Mouse (Mus musculus) stomach, embryonic 14.5 days (tissue): Measurements from ENCODE around the gene Fmnl3. TPM values are rescaled to one million over a fixed set of nuclear protein-coding genes. Genes with fewer than 3 reads are reported as not detected.
"Not testable (repeated sequence)": the region's sequence is repeated elsewhere in the genome, so short reads cannot be mapped to it uniquely, and the experiment has no call there.

Experiments used
- ATAC-seq: fragments of 200-750 bp; cut with Nextera tagmentation; 2 replicates; pipeline ENCODE4 v1.8.0; 2017; ENCODE audit warnings: low read depth, moderate TSS enrichment; ENCODE audit not compliant: insufficient number of reproducible peaks, insufficient read depth, low FRiP score
- H3K27ac ChIP-seq: fragments of 300-500 bp; sonication (generic); 2 replicates; pipeline ENCODE4 v1.5.1; 2014; ENCODE audit warnings: mild to moderate bottlenecking, low read length, moderate library complexity, mixed read lengths
- H3K27me3 ChIP-seq: fragments of 300-500 bp; sonication (generic); 2 replicates; pipeline ENCODE4 v1.6.1; 2014; ENCODE audit warnings: low read length, control low read depth, mixed read lengths; ENCODE audit not compliant: control insufficient read depth, insufficient read depth
- H3K36me3 ChIP-seq: fragments of 300-500 bp; sonication (generic); 2 replicates; pipeline ENCODE4 v1.6.1; 2014; ENCODE audit warnings: mild to moderate bottlenecking, control low read depth, low read length, moderate library complexity, mixed read lengths; ENCODE audit not compliant: control insufficient read depth, insufficient read depth
- H3K4me1 ChIP-seq: fragments of 300-500 bp; sonication (generic); 2 replicates; pipeline ENCODE4 v1.6.1; 2014; ENCODE audit warnings: low read length, control low read depth, mixed read lengths; ENCODE audit not compliant: control insufficient read depth, insufficient read depth
- H3K4me2 ChIP-seq: fragments of 300-500 bp; sonication (generic); replicated peaks from 2 replicates; pipeline ENCODE4 v1.6.1; 2014; ENCODE audit warnings: low read depth, low read length, control low read depth
- H3K4me3 ChIP-seq: fragments of 300-500 bp; sonication (generic); 2 replicates; pipeline ENCODE4 v1.5.1; 2014; ENCODE audit warnings: low read depth, low read length, control low read depth
- H3K9ac ChIP-seq: fragments of 300-500 bp; sonication (generic); replicated peaks from 2 replicates; pipeline ENCODE4 v1.6.1; 2014; ENCODE audit warnings: low read depth, mild to moderate bottlenecking, control low read depth, low read length, moderate library complexity, mixed read lengths
- H3K9me3 ChIP-seq: fragments of 300-500 bp; sonication (generic); 2 replicates; pipeline ENCODE4 v1.6.1; 2016; ENCODE audit warnings: low read depth, low read length, control low read depth; ENCODE audit not compliant: control insufficient read depth
- WGBS: fragments of 180-500 bp; shearing (Covaris S2); extraction: QIAGEN DNeasy Blood & Tissue Kit; methylation state at CpG from one replicate; pipeline ENCODE4 v1.1.7; 2014; 5-methylcytosine and 5-hydroxymethylcytosine counted together
- polyA plus RNA-seq: library from polyadenylated mRNA; unstranded; fragments of >200 nt; fragmentation: Nextera tagmentation; extraction: Ambion mirVana; gene quantifications from 2 replicates; pipeline ENCODE4 v1.2.1, GENCODE M21; 2014

The Fmnl3 gene
- polyA plus RNA-seq, 1 experiment from 2014 or later, result 23.1 TPM

DNA sequence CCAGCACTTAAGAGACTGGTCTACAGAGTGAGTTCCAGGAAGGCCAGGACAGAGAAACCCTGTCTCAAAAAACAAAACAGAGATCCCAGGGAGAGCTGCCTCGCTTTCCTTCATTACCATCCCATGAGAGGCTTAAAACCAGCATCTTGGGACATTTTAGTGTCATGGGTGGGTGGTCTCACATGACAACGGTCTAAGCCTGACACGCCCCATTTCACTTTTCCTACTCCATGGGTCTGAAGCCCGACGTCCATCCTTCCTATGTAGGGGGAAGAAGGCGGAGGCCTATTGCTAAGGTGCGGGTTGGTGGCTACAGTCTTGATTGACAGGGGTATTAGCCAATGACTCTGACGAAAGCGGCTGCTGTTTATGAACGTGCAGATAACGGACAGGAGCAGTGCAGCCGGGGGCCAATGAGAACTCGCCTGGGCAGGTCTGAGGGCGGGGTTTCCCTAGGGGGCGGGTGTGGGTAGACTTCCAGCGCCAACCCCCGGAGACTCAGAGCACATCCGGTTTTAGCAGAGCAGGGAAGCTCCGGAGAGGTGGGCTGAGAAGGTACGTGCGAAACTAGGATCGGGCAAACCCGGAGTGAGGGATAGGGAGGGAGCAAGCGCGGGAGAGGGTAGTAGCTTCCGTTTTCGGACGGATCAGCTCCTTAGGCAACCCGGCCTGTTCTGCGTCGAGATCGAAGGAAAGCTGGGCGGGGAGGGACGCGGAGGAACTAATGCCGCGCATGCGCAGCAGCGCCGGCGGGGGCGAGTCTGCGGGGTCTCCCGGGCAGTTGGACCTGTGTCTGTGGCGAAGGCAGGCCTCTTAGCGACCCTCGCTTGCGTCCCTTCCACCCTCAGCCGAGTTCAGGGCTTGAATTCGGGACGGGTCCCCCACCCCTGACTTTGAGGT lies 22.5 kb upstream of the Fmnl3 start, which contains the start of gene Tmbim6:
Tmbim6 (plus strand) TSS at position 397 of the 900 bp plus-strand sequence.
- Histone ChIP-seq H3K4me3 (peak within 1 kb of the TSS; percentile 89), H3K36me3 (no peaks in the 10 kb centered on the region), H3K9ac (peak within 1 kb of the TSS; percentile 85), H3K9me3 (no peaks in the 10 kb centered on the region), H3K4me2 (peak within 1 kb of the TSS; percentile 72), H3K4me1 (peaks cover 33% of the 10 kb centered on the region), H3K27ac (peak within 1 kb of the TSS; percentile 91), H3K27me3 (no peaks in the 10 kb centered on the region)
- peak; percentile 99 for ATAC-seq
- WGBS, result under 1% methylated on average over 51 of the region's 51 CpGs

DNA sequence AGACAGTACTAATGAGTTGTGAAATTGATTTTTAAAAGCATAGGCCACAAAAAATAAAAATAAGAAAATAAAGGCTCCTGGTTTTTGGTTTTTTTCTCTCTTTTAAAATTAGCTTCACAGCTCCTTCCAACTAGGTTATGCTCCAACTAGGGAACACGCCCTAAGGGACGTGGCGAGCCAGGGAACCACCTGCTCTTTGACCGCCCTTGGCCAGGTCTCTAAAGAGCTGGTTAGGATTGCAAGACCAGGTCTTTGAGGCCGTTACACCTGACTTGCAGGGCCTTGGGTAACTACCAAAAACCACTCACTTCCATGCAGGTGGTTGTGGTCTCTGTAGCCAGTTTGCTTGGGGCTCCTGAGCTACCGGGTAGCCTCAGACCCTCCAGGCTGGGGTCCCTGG lies 21.7 kb upstream of the Fmnl3 start:
- H3K9me3 ChIP-seq, result no peaks in the 10 kb centered on the region
- H3K4me3 ChIP-seq, result peak overlapping the region; percentile 89
- no peaks in the 10 kb centered on the region for H3K36me3 ChIP-seq
- peak overlapping the region; percentile 72 for H3K4me2 ChIP-seq
- H3K9ac ChIP-seq, result no peak overlapping the region; the same call in 1 of the 2 replicates
- WGBS, result 83% methylated on average over 6 of the region's 6 CpGs
- peaks cover 30% of the 10 kb centered on the region for H3K4me1 ChIP-seq
- ATAC-seq, result no peak
- H3K27ac ChIP-seq, result peak overlapping the region; percentile 0; the same call in 1 of the 2 replicates
- no peaks in the 10 kb centered on the region for H3K27me3 ChIP-seq

DNA sequence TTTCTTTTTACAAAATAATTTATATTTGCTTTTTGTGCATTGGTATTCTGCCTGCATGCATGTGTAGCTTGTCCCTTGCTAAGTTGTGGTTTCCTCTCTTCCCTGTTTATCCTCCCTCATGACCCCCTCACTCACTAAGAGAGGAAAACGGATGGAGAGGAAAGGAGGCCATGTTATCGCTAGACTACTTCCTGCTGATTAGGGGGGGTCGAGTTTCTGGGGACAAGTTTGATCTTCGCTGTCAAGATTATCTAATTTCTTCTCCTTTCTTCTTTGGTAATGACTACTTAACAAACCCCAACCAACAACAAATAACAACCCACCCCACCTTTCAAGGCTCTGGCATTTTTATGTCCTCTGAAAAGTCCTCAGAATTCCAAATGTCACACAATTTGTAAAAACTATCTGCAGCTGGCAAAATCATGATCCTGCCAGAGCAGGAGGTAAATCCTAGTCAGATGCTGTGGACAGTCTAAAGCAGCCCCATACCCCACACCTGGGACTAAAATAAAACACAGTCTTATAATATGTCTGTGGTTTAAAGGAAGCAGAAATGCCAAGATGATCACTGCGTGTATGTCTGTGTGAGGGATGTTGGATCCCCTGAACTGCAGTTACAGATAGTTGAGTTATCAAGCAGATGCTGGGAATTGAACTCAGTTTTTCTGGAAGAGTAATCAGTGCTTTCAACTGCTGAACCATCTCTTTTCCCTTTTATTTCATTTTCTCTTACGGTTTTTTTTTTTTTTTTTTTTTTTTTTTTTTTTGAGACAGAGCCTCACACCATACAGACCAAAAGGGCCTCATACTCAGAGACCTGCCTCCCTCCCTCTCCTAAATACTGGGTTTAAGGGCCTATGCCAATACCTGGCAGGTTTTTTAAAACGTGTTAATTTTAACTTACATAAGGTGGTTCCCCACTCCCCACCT lies 20.5 kb upstream of the Fmnl3 start:
- no peak overlapping the region for H3K27ac ChIP-seq
- H3K36me3 ChIP-seq, result no peaks in the 10 kb centered on the region
- no peak for ATAC-seq
- peaks cover 18% of the 10 kb centered on the region for H3K4me1 ChIP-seq
- H3K4me2 ChIP-seq, result no peak overlapping the region
- H3K4me3 ChIP-seq, result no peak overlapping the region
- H3K9me3 ChIP-seq, result no peaks in the 10 kb centered on the region
- no peaks in the 10 kb centered on the region for H3K27me3 ChIP-seq
- no peak overlapping the region for H3K9ac ChIP-seq
- WGBS, result 59% methylated on average over 7 of the region's 7 CpGs

DNA sequence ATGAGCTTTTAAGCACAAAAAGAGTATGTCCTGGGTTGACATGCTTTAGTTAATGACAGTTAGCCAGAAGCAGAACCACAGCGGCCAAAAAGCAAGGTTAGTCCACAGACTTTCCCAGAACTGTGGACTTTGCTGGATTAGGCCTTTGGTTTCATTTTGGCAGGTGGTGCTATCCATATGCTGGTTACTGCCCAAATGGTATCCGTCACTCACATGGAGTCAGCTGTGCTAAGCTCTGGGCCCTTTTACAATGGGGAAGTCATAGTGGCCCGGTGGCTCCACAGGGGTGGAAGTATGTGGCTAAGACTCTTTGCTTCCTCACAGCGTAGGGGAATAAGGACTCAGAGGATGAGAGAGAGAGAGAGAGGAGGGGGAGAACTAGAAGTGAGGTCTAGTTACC lies 17.7 kb upstream of the Fmnl3 start:
- H3K9ac ChIP-seq, result no peak overlapping the region
- ATAC-seq, result no peak
- H3K27ac ChIP-seq, result no peak overlapping the region
- WGBS, result 67% methylated on average over 4 of the region's 4 CpGs
- H3K4me3 ChIP-seq, result no peak overlapping the region
- no peaks in the 10 kb centered on the region for H3K9me3 ChIP-seq
- H3K27me3 ChIP-seq, result no peaks in the 10 kb centered on the region
- H3K36me3 ChIP-seq, result no peaks in the 10 kb centered on the region
- no peak overlapping the region for H3K4me2 ChIP-seq
- 0 out of 2 replicates have a peak, but pooled peaks cover 2% of the 10 kb centered on the region for H3K4me1 ChIP-seq

DNA sequence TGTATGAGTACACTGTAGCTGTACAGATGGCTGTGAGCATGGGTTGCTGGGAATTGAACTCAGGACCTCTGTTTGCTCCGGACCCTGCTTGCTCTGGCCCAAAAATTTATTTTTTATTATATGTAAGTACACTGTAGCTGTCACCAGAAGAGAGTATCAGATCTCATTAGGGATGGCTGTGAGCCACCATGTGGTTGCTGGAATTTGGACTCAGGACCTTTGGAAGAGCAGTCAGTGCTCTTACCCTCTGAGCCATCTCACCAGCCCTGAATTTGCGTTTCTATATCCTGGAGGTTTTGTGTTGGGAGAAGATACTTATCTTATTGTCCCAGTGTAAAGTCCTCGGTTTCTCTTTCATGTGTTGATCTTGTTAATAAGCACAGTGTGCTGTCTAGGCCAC lies 16.5 kb upstream of the Fmnl3 start:
- H3K9me3 ChIP-seq, result no peaks in the 10 kb centered on the region
- no peak overlapping the region for H3K4me3 ChIP-seq
- no peaks in the 10 kb centered on the region for H3K36me3 ChIP-seq
- H3K9ac ChIP-seq, result no peak overlapping the region
- no peak for ATAC-seq
- no peaks in the 10 kb centered on the region for H3K27me3 ChIP-seq
- H3K27ac ChIP-seq, result no peak overlapping the region
- H3K4me1 ChIP-seq, result no peaks in the 10 kb centered on the region
- 76% methylated on average over 3 of the region's 3 CpGs for WGBS
- H3K4me2 ChIP-seq, result no peak overlapping the region

DNA sequence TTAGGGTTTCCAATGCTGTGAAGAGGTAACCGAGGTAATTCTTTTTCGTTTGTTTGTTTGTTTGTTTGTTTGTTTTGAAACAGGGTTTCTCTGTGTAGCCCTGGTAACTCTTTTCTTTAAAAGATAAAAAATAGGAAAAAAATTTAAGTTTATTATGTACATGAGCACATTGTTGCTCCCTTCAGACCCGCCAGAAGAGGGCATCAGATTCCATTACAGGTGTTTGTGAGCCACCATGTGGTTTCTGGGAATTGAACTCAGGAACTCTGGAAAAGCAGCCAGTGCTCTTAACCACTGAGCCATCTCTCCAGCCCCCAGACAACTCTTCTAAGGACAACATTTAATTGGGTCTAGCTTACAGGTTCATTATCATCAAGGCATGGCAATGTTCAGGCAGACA lies 15.8 kb upstream of the Fmnl3 start:
- H3K9ac ChIP-seq, H3K9me3 ChIP-seq, H3K4me3 ChIP-seq, H3K27me3 ChIP-seq, H3K4me2 ChIP-seq, ATAC-seq, H3K4me1 ChIP-seq, H3K36me3 ChIP-seq, H3K27ac ChIP-seq: not testable (repeated sequence)
- WGBS, result 59% methylated on average over 3 of the region's 3 CpGs

DNA sequence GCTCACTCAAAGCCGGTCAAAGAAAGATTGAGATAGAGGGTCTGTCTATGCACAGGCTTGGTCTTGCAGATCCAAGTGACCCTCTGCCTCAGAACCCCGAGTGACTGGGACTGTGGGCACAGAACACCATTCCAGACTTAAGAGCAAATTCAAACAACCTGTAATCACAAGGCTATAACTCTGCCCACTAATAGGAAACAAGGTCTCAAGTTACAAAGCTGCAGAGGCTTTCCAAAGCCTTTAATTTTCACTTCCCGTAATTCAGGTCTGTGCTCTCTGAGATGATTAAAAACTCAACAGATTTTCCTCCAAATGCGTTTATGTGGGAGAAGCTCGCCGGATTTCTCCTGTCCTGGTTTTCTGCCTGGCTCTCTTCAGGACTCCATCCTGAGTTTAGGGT lies 13.8 kb upstream of the Fmnl3 start:
- Histone ChIP-seq H3K36me3 (no peaks in the 10 kb centered on the region), H3K27me3 (no peaks in the 10 kb centered on the region), H3K27ac (no peak overlapping the region), H3K9ac (no peak overlapping the region), H3K4me1 (no peaks in the 10 kb centered on the region), H3K4me2 (no peak overlapping the region), H3K9me3 (no peaks in the 10 kb centered on the region), H3K4me3 (no peak overlapping the region)
- no peak for ATAC-seq
- WGBS, result 47% methylated on average over 6 of the region's 6 CpGs

DNA sequence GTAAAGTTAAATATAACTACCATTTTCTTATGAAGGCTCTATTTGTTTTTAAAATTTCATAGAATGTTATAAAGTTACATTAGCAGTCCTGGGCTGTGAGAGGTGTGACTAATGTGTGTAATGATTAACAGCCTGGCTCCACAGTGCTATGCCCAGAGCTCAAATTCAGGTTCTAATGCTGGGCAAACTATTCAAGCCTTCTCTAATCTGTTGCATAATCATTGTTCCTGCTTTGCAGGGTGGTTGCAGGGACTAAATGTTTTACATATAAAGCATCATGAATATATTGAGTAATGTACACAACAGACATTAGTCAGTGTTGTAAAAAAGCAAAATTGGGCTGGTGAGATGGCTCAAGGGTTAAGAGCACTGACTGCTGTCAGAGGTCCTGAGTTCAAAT lies 12.6 kb upstream of the Fmnl3 start:
- ATAC-seq, result no peak
- H3K36me3 ChIP-seq, result no peaks in the 10 kb centered on the region
- no peaks in the 10 kb centered on the region for H3K4me1 ChIP-seq
- no peak overlapping the region for H3K4me2 ChIP-seq
- H3K27ac ChIP-seq, result no peak overlapping the region
- no peak overlapping the region for H3K4me3 ChIP-seq
- no peaks in the 10 kb centered on the region; the same call in 1 of the 2 replicates for H3K9me3 ChIP-seq
- H3K27me3 ChIP-seq, result no peaks in the 10 kb centered on the region
- no peak overlapping the region for H3K9ac ChIP-seq
